Mouse (Mus musculus): ENCODE data around the gene Fbxo42. TPM values are rescaled to one million over a fixed set of nuclear protein-coding genes. Genes with fewer than 3 reads are reported as not detected.

Fbxo42 gene
- total and polyA plus RNA-seq, 3 experiments, result 11.2 to 260 (median 23.1) TPM

- H3K27me3 ChIP-seq (ENCODE audit: control insufficient read depth in 1 of 2, insufficient read depth in 2 of 2, low read length in 2 of 2), result peaks cover 6% of the 10 kb centered on the region in 2 experiments
- no peak overlapping the region for H3K9ac ChIP-seq (ENCODE audit: control insufficient read depth, low read depth, low read length, poor library complexity, severe bottlenecking)
- H3K79me2 ChIP-seq (ENCODE audit: control insufficient read depth, insufficient read depth, low read length, poor library complexity), result no peaks in the 10 kb centered on the region
- H3K4me1 ChIP-seq (ENCODE audit: control insufficient read depth in 1 of 2, insufficient read depth in 2 of 2, low read length in 2 of 2), result peaks cover 0 to 5% of the 10 kb centered on the region in 2 experiments; a peak in 2 of 4 replicates
- peaks cover 0 to 3% of the 10 kb centered on the region in 2 experiments; a peak in 2 of 4 replicates for H3K36me3 ChIP-seq (ENCODE audit: control insufficient read depth in 1 of 2, insufficient read depth in 2 of 2, low read length in 2 of 2)
- TF ChIP-seq UBTF (IDR thresholded peaks at IDR 0.05; ENCODE audit: borderline replicate concordance, insufficient read depth, low read depth, low read length) (no peak), CHD1 (IDR thresholded peaks at IDR 0.05; ENCODE audit: low read depth, low read length) (no peak), HCFC1 (IDR thresholded peaks at IDR 0.05; ENCODE audit: low read depth, low read length) (no peak), CTCF (IDR thresholded peaks at IDR 0.05 in 2 of 3, conservative IDR thresholded peaks at IDR 0.05 in 1 of 3; ENCODE audit: control insufficient read depth in 1 of 3, insufficient read depth in 1 of 3, low read depth in 2 of 3, low read length in 3 of 3, poor library complexity in 1 of 3, severe bottlenecking in 1 of 3) (no peak), MAFK (IDR thresholded peaks at IDR 0.05; ENCODE audit: borderline replicate concordance, low read depth, low read length) (no peak), NELFE (IDR thresholded peaks at IDR 0.05; ENCODE audit: low read depth, low read length) (no peak), MYB (IDR thresholded peaks at IDR 0.05; ENCODE audit: low read depth, low read length) (no peak), ZMIZ1 (IDR thresholded peaks at IDR 0.05; ENCODE audit: low read depth, low read length) (no peak), SIN3A (IDR thresholded peaks at IDR 0.05; ENCODE audit: low read length) (no peak), RCOR1 (IDR thresholded peaks at IDR 0.05; ENCODE audit: low read depth, low read length) (no peak), TAL1 (IDR thresholded peaks at IDR 0.05; ENCODE audit: low read length) (no peak), NRF1 (IDR thresholded peaks at IDR 0.05; ENCODE audit: insufficient read depth, low read depth, low read length, poor library complexity, severe bottlenecking) (no peak)
- no peak overlapping the region for H3K4me3 ChIP-seq (ENCODE audit: control insufficient read depth in 1 of 2, insufficient read depth in 1 of 2, low read depth in 2 of 2, low read length in 2 of 2)
- H3K9me3 ChIP-seq (replicated peaks; ENCODE audit: insufficient read depth, low read length), result no peaks in the 10 kb centered on the region
- no peak for DNase-seq (ENCODE audit: low read depth, low spot score)
- H3K27ac ChIP-seq (ENCODE audit: control insufficient read depth, low read depth, low read length), result no peak overlapping the region
Observed at GRCm38 (mm10) chr4:141244401-141244800, 96.7 kb downstream of the Fbxo42 start.

DNA sequence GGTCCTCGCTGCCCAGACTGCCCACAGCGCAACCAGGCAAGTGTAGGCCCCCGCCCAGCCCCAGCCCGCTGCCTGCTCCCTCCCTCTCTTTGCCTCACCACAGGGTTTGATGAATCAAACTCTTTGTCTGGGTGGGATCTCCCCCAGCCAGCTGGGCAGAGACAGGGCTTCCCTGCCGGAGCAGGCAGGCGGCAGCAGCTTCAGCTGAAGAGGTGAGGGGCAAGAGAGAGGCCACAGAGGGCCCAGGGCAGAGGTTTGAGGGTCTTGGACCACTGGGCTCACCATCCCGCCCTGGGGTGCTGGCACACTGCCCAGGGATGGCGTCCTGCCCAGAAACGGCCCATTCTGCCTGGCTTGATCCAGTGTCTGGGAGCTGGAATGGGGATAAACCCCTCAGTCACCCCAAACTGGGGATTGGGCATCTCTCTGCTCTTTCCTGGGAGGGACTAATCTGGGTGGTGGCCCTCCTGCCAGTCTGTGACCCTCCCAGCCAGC is 97.3 kb downstream of the Fbxo42 start:
- Histone ChIP-seq H3K27me3 (ENCODE audit: control insufficient read depth in 1 of 2, insufficient read depth in 2 of 2, low read length in 2 of 2) (peaks cover 6% of the 10 kb centered on the region in 2 experiments), H3K36me3 (ENCODE audit: control insufficient read depth in 1 of 2, insufficient read depth in 2 of 2, low read length in 2 of 2) (peaks cover 0 to 2% of the 10 kb centered on the region in 2 experiments; a peak in 2 of 4 replicates), H3K4me3 (ENCODE audit: control insufficient read depth in 1 of 2, insufficient read depth in 1 of 2, low read depth in 2 of 2, low read length in 2 of 2) (no peak overlapping the region), H3K27ac (ENCODE audit: control insufficient read depth, low read depth, low read length) (no peak overlapping the region), H3K9ac (ENCODE audit: control insufficient read depth, low read depth, low read length, poor library complexity, severe bottlenecking) (no peak overlapping the region), H3K4me1 (ENCODE audit: control insufficient read depth in 1 of 2, insufficient read depth in 2 of 2, low read length in 2 of 2) (peaks cover 0 to under 1% of the 10 kb centered on the region in 2 experiments; a peak in 2 of 4 replicates), H3K9me3 (replicated peaks; ENCODE audit: insufficient read depth, low read length) (no peaks in the 10 kb centered on the region), H3K79me2 (ENCODE audit: control insufficient read depth, insufficient read depth, low read length, poor library complexity) (no peaks in the 10 kb centered on the region)
- no peak for TF ChIP-seq POLR2AphosphoS5 (IDR thresholded peaks at IDR 0.05; ENCODE audit: borderline replicate concordance, low read depth, low read length)
- no peak for TF ChIP-seq USF2 (IDR thresholded peaks at IDR 0.05; ENCODE audit: borderline replicate concordance in 1 of 2, insufficient read depth in 1 of 2, low read depth in 1 of 2, low read length in 2 of 2)
- TF ChIP-seq MEF2A (IDR thresholded peaks at IDR 0.05; ENCODE audit: extremely low read depth, insufficient replicate concordance, low read depth, low read length, poor library complexity, severe bottlenecking), result no peak
- no peak for TF ChIP-seq RCOR1 (IDR thresholded peaks at IDR 0.05; ENCODE audit: low read depth, low read length)
- TF ChIP-seq HCFC1 (IDR thresholded peaks at IDR 0.05; ENCODE audit: low read depth, low read length), result no peak
- no peak for TF ChIP-seq TCF12 (IDR thresholded peaks at IDR 0.05; ENCODE audit: low read depth, low read length)
- TF ChIP-seq CTCF (IDR thresholded peaks at IDR 0.05 in 2 of 3, conservative IDR thresholded peaks at IDR 0.05 in 1 of 3; ENCODE audit: control insufficient read depth in 1 of 3, insufficient read depth in 1 of 3, low read depth in 2 of 3, low read length in 3 of 3, poor library complexity in 1 of 3, severe bottlenecking in 1 of 3), result no peak
- DNase-seq (ENCODE audit: low read depth, low spot score), result no peak
